Mouse (Mus musculus) v-Abl transformed pro-B cells (cell line): ENCODE data around the gene 2010300C02Rik.

ENCODE experiments used
- in situ Hi-C, 2 experiments: fragments of 400-800 bp; cut with MboI; formaldehyde crosslinking; loops; one replicate each; pipeline ENCODE4 v1.15.1; 2025; ENCODE audit not compliant: unreplicated experiment in 2 of 2

2010300C02Rik gene

DNA sequence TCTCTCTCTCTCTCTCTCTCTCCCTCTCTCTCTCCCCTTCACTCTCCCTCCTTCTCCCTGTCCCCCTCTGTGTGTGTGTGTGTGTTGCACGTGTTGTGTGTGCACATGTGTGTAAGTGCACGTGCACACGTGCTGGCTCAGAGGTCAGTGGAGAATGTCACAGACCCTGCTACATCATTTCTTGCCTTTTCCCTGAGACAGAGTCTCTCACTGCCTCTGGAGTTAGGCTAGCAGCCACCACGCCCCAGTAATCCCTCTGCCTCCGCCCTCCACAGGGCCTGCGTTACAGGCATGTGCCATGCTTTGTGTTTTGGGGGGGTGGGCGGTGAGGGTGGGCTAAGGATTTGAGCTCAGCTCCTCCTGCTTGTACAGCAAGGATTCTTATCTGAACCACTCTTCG is 118.4 kb downstream of the 2010300C02Rik start:
- in situ Hi-C loops, result no loop called here

DNA sequence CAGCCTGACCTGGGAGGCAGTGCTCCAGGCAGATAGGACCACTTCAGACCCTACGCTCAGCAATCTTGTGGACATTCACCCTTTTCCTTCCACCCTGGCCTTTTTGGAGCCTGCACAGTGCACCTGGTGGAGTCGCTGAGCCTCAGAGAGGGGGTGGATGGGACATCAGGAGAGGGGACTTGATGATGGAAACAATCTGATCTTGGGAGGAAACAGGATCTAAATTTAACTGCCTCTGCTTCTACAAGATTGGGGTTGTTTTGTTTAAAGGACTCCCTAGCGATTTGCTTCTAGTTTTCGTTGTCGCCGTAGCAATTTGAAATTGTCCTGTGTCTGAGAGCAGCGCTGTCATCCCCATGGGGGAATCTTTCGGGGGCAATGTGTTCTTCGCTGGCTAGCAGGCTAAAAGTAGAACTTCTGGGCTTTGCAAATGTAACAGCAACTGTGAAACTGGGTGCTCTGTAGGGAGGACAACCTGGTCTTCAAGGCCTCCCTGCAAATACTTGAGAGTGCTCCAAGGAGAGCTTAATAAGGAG is 119.2 kb downstream of the 2010300C02Rik start:
- in situ Hi-C loops, result no loop called here

DNA sequence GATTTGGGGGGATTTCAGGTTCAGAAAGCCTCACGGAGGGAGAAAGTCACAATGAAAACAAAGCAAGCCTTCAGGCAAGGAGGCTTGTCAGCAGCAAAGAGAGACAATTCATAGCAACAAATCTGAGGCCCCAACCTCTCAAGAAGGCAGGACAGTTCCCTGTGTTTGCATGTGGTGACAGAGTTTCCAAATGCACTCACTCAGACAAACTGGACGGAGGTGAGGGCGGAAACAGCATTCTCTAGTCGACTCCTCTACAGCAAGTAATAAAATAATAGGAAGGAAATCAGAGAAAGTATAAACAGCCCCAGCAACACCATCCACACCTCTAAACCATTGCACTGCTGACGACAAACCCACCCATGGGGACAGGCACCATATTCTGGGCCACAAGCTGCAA is 120.9 kb downstream of the 2010300C02Rik start:
- in situ Hi-C loops, result no loop called here

DNA sequence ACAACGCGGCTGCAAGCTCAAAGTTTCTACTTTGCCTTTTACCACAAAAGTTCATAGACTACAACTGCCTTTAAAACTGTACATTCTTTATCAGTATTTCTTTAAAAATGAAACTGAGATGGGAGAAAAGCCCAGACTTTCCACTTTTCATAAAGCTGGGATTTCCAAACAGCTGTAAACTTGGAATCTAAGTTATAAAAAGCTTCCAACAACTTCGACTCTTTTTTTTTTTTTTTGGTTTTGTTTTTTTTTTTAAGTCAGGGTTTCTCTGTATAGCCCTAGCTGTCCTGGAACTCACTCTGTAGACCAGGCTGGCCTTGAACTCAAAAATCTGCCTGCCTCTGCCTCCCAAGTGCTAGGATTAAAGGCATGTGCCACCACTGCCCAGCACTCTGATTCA is 125.1 kb downstream of the 2010300C02Rik start:
- in situ Hi-C loops, result loop anchor here in 1 of 2 experiments (5.0 kb wide), 1 partner anchor 32 kb away; no protein-coding TSS in a partner anchor

DNA sequence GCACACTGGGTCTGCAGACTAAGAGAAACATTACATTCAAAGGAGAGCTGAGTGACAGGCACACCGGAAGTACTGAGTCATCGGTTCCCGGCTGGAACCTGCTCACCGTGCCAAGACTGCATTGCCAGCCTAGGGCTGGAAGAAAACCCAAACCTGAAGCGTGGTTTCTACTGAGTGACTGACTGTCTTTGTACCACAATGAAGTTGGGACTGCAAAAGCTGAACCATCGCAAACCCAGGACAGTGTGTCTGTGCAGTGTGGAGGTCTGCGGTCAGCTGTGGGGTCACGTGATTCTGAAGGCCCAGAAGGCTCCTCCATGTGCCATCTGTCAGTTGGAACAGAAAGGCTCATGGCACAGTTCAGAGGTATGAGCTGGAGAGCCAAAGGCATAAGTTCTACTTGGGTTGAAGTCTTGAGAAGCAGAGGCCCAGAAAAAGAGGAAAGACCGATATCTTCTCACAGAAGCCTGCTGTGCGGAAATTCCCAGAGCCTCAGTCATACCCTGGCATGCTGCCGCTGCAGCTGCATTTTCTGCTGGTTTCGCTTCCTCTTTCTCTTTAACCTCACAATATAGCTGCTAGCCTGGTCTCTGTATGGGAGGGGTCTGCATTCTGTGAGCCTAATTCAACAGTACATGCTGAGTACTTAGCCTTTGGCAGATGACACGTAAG is 133.9 kb downstream of the 2010300C02Rik start:
- in situ Hi-C loops, result no loop called here

DNA sequence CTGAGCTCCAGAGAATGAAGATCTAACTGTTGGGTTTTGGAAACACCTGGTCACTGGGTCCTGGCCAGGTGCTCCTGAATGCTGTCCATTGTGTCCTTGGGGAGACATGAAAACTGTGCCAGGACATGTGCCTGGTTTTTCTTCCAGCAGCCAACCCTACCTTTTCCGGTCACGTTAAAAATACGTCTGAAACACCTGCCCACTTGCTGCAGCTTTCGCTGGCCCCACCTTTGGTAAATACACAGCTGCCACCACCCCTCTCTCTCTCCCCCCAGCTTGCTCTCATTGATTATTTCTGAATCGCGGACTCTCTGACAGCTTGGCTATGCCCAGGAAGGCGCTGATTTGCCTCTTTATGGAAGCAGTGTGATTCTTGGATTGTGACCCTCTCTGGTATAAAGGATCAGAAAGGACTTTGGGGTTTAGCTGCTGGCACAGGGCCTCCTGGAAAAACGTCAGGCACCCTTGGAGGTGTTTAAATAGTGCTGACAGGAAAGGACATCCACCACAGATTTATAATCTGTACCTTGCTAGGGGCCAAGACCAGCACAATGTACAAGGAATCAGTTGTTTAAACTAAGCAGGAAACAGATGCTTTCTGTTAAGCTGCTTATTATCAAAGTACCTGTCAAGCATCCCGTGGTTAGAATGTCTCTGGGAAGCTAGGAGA is 136.0 kb downstream of the 2010300C02Rik start:
- in situ Hi-C loops, result no loop called here

DNA sequence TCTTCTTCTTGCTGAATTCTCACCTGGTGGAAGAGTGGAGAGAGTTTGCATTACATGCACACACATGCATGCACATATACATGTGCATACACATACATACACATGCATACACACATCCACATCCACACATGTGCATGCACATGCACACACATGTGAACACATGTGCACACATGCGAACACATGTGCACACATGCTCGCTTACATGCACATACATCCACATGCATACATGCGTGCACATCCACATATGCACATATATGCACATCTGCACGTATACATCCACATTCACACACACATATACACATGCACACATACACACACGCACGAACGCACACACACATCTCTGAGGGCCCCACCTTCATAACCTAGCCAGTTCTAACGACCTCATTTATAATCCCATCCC is 136.7 kb downstream of the 2010300C02Rik start:
- in situ Hi-C loops, result no loop called here

DNA sequence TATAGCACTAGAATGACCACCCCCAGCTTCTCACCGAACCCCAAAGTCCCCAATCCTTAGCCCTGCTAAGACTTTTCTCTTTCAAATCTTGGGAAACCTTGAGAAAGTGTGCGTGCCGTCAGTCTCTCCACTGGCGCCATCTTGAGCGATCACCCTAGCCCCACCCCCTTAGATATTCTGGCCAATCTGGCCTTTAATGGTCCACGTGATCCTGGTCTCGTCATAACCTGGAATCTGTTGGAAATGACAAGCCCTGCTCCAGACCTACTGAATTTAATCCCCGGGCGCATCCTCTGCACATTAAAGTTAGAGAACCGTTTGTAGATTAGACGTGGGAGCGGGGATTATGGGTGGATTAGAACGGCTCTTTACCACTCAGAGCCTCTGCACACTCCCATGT is 140.2 kb downstream of the 2010300C02Rik start:
- in situ Hi-C loops, result no loop called here

DNA sequence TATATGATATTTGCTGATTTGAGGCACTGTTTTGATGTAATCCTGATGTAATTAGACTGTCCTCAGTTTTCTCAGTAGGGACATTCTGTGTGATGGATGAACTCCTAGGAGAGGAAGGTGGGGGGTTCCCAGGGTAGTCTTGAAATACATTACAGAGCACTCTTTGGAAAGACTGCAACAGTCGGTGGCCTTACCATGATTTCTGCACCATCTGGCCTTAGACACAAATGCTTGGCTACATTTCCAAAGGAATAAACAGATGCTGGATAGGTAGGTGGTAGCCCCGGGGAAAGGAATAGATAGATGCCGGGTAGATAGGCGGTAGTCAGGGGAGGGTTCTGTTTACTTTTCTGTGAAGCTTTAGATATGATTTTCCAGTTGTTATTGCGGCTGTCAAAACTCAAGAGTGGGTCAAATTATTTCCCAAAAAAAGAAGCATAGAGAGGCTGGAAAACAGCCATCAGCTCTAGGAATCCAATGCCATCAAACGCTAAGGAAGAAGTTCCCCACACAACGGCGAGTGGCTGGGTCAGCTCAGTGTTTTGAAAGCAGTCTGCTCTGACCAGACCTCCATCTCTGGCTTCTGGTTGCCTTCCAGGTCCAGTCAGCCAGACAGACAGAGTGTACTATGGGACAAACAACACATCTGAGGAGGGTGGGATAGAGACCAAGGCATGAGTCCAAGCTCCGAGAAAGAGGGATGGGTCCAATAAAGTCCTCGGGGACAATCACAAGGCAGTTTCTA is 147.2 kb downstream of the 2010300C02Rik start:
- in situ Hi-C loops, result no loop called here

DNA sequence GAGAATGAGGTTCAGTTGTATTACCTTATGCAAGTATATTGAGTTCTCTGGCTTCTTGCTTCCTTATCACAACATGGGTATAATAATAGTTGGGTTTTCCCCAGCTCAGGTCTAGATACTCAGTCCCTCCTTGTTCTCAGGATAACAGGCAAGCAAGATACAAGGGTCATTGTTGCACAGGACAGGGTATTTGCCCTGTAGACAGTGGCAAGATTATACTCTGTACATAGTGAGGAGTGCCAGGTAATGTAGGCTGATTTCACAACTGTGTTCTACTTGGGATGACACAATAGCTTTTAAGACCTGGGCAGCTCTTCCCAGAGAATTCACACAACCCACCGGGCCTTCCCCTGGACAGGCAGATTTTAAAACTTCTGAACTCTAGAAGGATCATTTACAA is 151.5 kb downstream of the 2010300C02Rik start:
- in situ Hi-C loops, result loop anchor here in 1 of 2 experiments (10.0 kb wide), 1 partner anchor 46 kb away; no protein-coding TSS in a partner anchor

DNA sequence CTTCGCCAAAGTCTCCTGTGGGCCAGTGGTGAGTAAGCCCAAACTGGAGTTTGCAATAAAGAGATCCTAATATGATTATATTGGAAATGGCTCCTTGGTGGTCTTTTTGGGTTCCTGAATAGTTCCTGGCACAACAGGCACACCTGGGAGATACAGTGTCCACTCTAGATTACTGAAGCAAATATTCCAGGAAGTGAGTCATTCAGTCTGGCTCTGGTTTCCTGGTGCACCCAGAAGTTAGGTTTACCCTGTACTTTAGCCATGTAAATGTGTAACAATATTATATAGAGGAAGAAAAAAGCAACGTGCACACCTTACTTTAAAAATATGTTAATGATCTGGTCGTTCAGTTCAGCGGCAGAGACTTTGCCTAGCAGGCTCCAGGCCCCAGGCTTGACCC is 153.1 kb downstream of the 2010300C02Rik start:
- in situ Hi-C loops, result loop anchor here in 1 of 2 experiments (10.0 kb wide), 1 partner anchor 48 kb away; no protein-coding TSS in a partner anchor

DNA sequence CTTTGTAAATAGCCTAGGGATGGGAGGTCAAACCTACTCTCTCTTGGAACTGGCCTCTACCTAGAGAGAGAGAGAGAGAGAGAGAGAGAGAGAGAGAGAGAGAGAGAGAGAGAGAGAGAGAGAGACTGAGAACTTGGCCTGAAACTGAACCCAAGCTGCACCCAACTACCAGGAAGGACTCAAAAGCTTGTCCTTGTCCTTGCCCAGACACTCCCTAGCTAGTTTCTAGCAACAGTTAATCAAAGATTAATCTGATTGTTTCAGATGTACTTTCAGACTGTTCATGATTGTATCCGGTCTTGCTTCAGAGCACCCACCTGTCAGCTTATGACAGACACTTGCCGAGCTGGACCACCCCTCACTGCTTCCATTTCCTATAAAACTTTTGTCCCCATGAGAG is 153.5 kb downstream of the 2010300C02Rik start:
- in situ Hi-C loops, result loop anchor here in 1 of 2 experiments (10.0 kb wide), 1 partner anchor 48 kb away; no protein-coding TSS in a partner anchor

DNA sequence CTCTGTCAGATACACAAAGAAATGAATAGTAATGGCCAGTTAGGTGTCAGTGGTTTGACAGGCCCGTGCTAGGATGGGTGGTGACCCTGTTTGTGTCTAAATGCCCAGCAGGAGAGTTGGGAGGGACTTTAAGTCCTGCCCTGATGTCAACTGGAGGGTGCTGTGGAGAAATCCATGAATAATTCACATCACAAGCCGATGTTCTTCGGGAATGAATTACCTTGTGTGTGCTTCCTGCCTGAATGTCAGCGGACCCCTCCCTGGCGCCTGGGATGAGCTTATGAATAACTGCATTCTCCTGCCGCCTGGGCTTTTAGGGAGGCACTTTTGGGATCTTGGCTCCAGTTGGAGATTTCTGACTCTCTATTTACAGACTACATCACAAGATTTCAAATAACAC is 154.5 kb downstream of the 2010300C02Rik start:
- in situ Hi-C loops, result loop anchor here in 1 of 2 experiments (10.0 kb wide), 1 partner anchor 49 kb away; no protein-coding TSS in a partner anchor

DNA sequence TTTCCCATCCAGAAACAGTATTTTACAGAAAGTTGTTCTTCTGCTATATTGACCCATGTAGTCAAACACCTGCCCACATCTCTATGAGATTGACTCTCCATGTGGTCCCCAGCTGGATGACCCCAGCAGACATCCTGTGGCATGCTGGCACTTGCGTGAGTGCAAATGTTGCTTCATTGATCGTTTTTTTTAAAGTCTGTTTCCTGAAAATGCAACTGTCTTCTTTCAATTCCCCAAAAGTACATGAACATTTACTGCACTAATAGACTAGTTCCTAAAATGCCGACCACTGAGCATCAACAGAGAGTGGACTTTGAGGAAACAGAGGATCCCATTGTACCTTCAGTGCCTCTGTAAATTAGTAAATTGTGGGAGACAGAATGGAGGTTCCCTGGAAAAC is 157.9 kb downstream of the 2010300C02Rik start:
- in situ Hi-C loops, result loop anchor here in 1 of 2 experiments (10.0 kb wide), 1 partner anchor 53 kb away; no protein-coding TSS in a partner anchor
